Mouse (Mus musculus) CH12.LX (cell line): Measurements from ENCODE around the gene Utp18.

Experiments
- CHD1 ChIP-seq: IDR thresholded peaks from 2 replicates; pipeline ENCODE4 v1.6.1; 2012; ENCODE audit warnings: low read depth, low read length, improper control_type of control experiment, inconsistent platforms
- CTCF ChIP-seq, 2 experiments: IDR thresholded peaks in 1 of 2; conservative IDR thresholded peaks in 1 of 2; 2 replicates each; pipeline ENCODE4 v1.5.1; 2011 to 2012; ENCODE audit warnings: low read depth in 2 of 2, low read length in 2 of 2, improper control_type of control experiment in 1 of 2, inconsistent platforms in 1 of 2, mild to moderate bottlenecking in 1 of 2, moderate library complexity in 1 of 2
- EP300 ChIP-seq: IDR thresholded peaks from 2 replicates; pipeline ENCODE4 v1.6.1; 2011; ENCODE audit warnings: low read length, improper control_type of control experiment
- ETS1 ChIP-seq: conservative IDR thresholded peaks from 2 replicates; pipeline ENCODE4 v1.6.1; 2012; ENCODE audit warnings: low read depth, mild to moderate bottlenecking, inconsistent platforms, low read length, improper control_type of control experiment, moderate library complexity
- HCFC1 ChIP-seq: IDR thresholded peaks from 2 replicates; pipeline ENCODE4 v1.6.1; 2012; ENCODE audit warnings: low read depth, mild to moderate bottlenecking, inconsistent platforms, low read length, improper control_type of control experiment
- MAFK ChIP-seq: IDR thresholded peaks from 2 replicates; pipeline ENCODE4 v1.6.1; 2011; ENCODE audit warnings: low read length, improper control_type of control experiment; ENCODE audit not compliant: insufficient replicate concordance
- POLR2A ChIP-seq: IDR thresholded peaks from 2 replicates; pipeline ENCODE4 v1.6.1; 2011; ENCODE audit warnings: low read depth, mild to moderate bottlenecking, improper control_type of control experiment, low read length
- USF1 ChIP-seq: IDR thresholded peaks from 2 replicates; pipeline ENCODE4 v1.6.1; 2014; ENCODE audit warnings: low read depth, mild to moderate bottlenecking, inconsistent platforms, low read length, improper control_type of control experiment
- ZNF384 ChIP-seq: IDR thresholded peaks from 2 replicates; pipeline ENCODE4 v1.6.1; 2012; ENCODE audit warnings: low read depth, low read length, improper control_type of control experiment, inconsistent platforms

DNA sequence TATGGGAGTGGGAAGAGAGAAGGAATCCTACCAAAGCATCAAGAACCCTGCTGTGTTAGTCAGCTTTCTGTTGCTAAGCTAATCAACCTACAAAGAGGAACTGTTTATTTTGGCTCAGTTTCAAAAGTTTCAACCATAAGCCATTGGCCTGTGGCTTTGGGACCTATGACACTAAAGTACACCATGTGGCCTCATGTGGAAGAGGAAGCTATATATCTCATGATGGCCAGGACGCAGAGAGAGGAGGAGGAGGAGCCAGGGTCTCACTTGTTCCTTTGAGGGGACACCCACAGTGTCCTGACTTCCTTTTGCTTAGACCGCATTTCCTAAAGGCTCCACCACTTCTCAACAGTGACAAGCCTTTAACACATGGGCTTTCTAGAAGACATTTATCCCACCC, 64.0 kb downstream of the Utp18 start:
- no peak for TF ChIP-seq ETS1
- TF ChIP-seq MAFK, result no peak
- no peak for TF ChIP-seq POLR2A
- no peak for TF ChIP-seq ZNF384
- TF ChIP-seq CHD1, result no peak
- no peak for TF ChIP-seq CTCF (conservative IDR thresholded peaks at IDR 0.05 in 1 of 2, IDR thresholded peaks at IDR 0.05 in 1 of 2; ENCODE audit: low read depth in 2 of 2, low read length in 2 of 2)
- TF ChIP-seq USF1, result no peak
- no peak for TF ChIP-seq EP300
- TF ChIP-seq HCFC1, result no peak
